Mouse (Mus musculus) kidney, embryonic 16.5 days (tissue): ENCODE results near the gene Rapgef3. TPM values are rescaled to one million over a fixed set of nuclear protein-coding genes. Genes with fewer than 3 reads are reported as not detected.

Source experiments
- ATAC-seq: fragments of 200-750 bp; cut with Nextera tagmentation; 2 replicates; pipeline ENCODE4 v1.8.0; 2017; ENCODE audit warnings: moderate TSS enrichment; ENCODE audit not compliant: low FRiP score, low TSS enrichment
- H3K27ac ChIP-seq: fragments of 300-500 bp; sonication (generic); 2 replicates; pipeline ENCODE4 v1.5.1; 2014; ENCODE audit warnings: low read length
- H3K27me3 ChIP-seq: fragments of 300-500 bp; sonication (generic); 2 replicates; pipeline ENCODE4 v1.6.1; 2014; ENCODE audit warnings: low read length, control low read depth, mixed read lengths; ENCODE audit not compliant: insufficient read depth
- H3K36me3 ChIP-seq: fragments of 300-500 bp; sonication (generic); 2 replicates; pipeline ENCODE4 v1.6.1; 2014; ENCODE audit warnings: low read length, control low read depth, mixed read lengths; ENCODE audit not compliant: insufficient read depth
- H3K4me1 ChIP-seq: fragments of 300-500 bp; sonication (generic); 2 replicates; pipeline ENCODE4 v1.6.1; 2014; ENCODE audit warnings: low read length, control low read depth, mixed read lengths; ENCODE audit not compliant: insufficient read depth
- H3K4me2 ChIP-seq: fragments of 300-500 bp; sonication (generic); replicated peaks from 2 replicates; pipeline ENCODE4 v1.6.1; 2014; ENCODE audit warnings: low read depth, low read length
- H3K4me3 ChIP-seq: fragments of 300-500 bp; sonication (generic); 2 replicates; pipeline ENCODE4 v1.5.1; 2014; ENCODE audit warnings: mild to moderate bottlenecking, low read length
- H3K9ac ChIP-seq: fragments of 300-500 bp; sonication (generic); replicated peaks from 2 replicates; pipeline ENCODE4 v1.6.1; 2014; ENCODE audit warnings: low read length
- H3K9me3 ChIP-seq: fragments of 300-500 bp; sonication (generic); 2 replicates; pipeline ENCODE4 v1.6.1; 2016; ENCODE audit warnings: low read length, control low read depth
- WGBS: fragments of 180-500 bp; shearing (Covaris S2); extraction: QIAGEN DNeasy Blood & Tissue Kit; methylation state at CpG from one replicate; pipeline ENCODE4 v1.1.7; 2014; 5-methylcytosine and 5-hydroxymethylcytosine counted together
- polyA plus RNA-seq: library from polyadenylated mRNA; unstranded; fragments of >200 nt; fragmentation: Nextera tagmentation; extraction: Ambion mirVana; gene quantifications from 2 replicates; pipeline ENCODE4 v1.2.1, GENCODE M21; 2015

The Rapgef3 gene
- polyA plus RNA-seq, 1 experiment from 2014 or later = 36.3 TPM

- Histone ChIP-seq H3K9me3 (no peaks in the 10 kb centered on the region), H3K4me2 (no peak overlapping the region), H3K4me1 (no peaks in the 10 kb centered on the region), H3K9ac (no peak overlapping the region), H3K36me3 (peaks cover 82% of the 10 kb centered on the region), H3K27me3 (no peaks in the 10 kb centered on the region), H3K4me3 (no peak overlapping the region), H3K27ac (no peak overlapping the region)
- no peak for ATAC-seq
- 94% methylated on average over 10 of the region's 10 CpGs for WGBS
Measured at GRCm38 (mm10) chr15:97795559-97796235, 27.9 kb upstream of the Rapgef3 start.

DNA sequence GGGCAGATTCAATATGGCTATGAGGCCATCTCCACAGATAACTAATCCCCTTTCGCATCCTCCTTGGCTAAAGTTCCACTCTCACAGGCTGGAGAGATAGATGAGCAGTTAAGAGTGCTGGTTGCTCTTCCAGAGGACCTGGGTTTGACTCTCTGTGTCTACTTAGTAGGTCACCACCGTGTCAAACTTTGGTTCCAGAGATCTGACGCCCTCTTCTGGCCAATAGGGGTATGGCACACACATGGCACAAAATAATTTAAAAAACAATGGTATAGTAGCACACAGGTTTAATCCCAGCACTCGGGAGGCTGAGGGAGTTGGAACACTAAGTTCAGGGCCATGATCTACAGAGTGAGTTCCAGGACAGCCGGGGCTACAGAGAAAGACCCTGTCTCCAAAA, 26.5 kb upstream of the Rapgef3 start:
- Histone ChIP-seq H3K36me3 (peaks cover 70% of the 10 kb centered on the region), H3K4me3 (no peak overlapping the region), H3K9me3 (no peaks in the 10 kb centered on the region), H3K27me3 (no peaks in the 10 kb centered on the region), H3K4me2 (no peak overlapping the region), H3K4me1 (no peaks in the 10 kb centered on the region), H3K9ac (no peak overlapping the region), H3K27ac (no peak overlapping the region)
- 72% methylated on average over 5 of the region's 5 CpGs for WGBS
- no peak for ATAC-seq

DNA sequence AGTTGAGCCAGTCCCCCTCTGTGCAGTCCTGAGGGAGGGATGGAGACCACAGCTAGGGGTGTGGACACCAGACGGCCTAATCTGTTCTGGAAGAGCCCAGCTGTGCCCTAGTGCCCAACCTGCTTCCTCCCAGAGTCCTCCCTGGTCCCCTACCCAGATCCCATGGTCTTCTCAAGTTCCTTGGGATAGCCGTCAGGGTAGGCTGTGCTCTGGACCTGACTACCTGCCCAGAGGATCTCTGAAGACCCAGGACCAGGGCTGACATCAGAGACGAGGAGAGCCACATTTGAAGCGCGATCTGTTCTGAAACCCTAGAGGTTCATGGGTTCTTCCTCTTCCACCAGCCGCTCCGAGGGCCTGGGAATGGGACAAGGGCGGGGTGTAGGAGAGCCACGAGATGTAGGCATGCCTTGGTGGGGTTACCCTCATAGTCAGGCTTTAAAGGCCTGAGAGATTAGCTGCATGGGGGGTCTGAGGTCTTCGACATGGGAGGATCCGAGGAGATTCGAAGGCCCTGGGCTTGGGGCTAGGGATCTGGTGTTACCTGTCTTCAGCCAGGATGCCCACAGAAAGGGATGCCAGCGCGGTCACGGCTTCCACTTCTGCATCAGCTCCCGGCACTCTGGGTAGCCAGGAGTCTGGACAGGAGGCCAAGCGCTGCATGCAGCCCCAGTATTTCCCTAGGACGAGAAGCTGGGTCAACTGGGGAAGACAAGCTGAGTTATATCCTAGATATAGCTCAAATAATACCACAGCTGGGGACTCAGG, 25.8 kb upstream of the Rapgef3 start:
- WGBS = 85% methylated on average over 18 of the region's 18 CpGs
- Histone ChIP-seq H3K9me3 (no peaks in the 10 kb centered on the region), H3K36me3 (peaks cover 65% of the 10 kb centered on the region), H3K27me3 (no peaks in the 10 kb centered on the region), H3K9ac (no peak overlapping the region), H3K4me3 (no peak overlapping the region), H3K27ac (no peak overlapping the region), H3K4me1 (0 out of 2 replicates have a peak, but pooled peaks cover 5% of the 10 kb centered on the region), H3K4me2 (no peak overlapping the region)
- ATAC-seq = no peak

- Histone ChIP-seq H3K4me3 (no peak overlapping the region), H3K4me2 (no peak overlapping the region), H3K4me1 (peaks cover 17% of the 10 kb centered on the region), H3K9ac (no peak overlapping the region), H3K27ac (no peak overlapping the region), H3K36me3 (peaks cover 49% of the 10 kb centered on the region), H3K9me3 (no peaks in the 10 kb centered on the region), H3K27me3 (no peaks in the 10 kb centered on the region)
- ATAC-seq = no peak
- 88% methylated on average over 11 of the region's 11 CpGs for WGBS
Measured at GRCm38 (mm10) chr15:97791126-97791700, 23.4 kb upstream of the Rapgef3 start.

GRCm38 (mm10) chr15:97789761-97790505, 22.2 kb upstream of the Rapgef3 start:
- no peak for ATAC-seq
- H3K4me2 ChIP-seq = no peak overlapping the region
- peaks cover 36% of the 10 kb centered on the region for H3K36me3 ChIP-seq
- H3K9me3 ChIP-seq = no peaks in the 10 kb centered on the region
- no peak overlapping the region for H3K4me3 ChIP-seq
- H3K9ac ChIP-seq = no peak overlapping the region
- no peak overlapping the region for H3K27ac ChIP-seq
- WGBS = 58% methylated on average over 20 of the region's 20 CpGs
- peaks cover 27% of the 10 kb centered on the region for H3K4me1 ChIP-seq
- no peaks in the 10 kb centered on the region for H3K27me3 ChIP-seq

- WGBS = 48% methylated on average over 6 of the region's 6 CpGs
- Histone ChIP-seq H3K9me3 (no peaks in the 10 kb centered on the region), H3K9ac (no peak overlapping the region), H3K4me3 (no peak overlapping the region), H3K27ac (peak overlapping the region; percentile 8; the same call in 1 of the 2 replicates), H3K36me3 (peaks cover 25% of the 10 kb centered on the region), H3K4me1 (peaks cover 28% of the 10 kb centered on the region), H3K4me2 (no peak overlapping the region), H3K27me3 (no peaks in the 10 kb centered on the region)
- no peak for ATAC-seq
Measured at GRCm38 (mm10) chr15:97788821-97789220, 21.0 kb upstream of the Rapgef3 start.

GRCm38 (mm10) chr15:97787799-97788667, 20.3 kb upstream of the Rapgef3 start:
- H3K27ac ChIP-seq = no peak overlapping the region
- 74% methylated on average over 19 of the region's 19 CpGs for WGBS

DNA sequence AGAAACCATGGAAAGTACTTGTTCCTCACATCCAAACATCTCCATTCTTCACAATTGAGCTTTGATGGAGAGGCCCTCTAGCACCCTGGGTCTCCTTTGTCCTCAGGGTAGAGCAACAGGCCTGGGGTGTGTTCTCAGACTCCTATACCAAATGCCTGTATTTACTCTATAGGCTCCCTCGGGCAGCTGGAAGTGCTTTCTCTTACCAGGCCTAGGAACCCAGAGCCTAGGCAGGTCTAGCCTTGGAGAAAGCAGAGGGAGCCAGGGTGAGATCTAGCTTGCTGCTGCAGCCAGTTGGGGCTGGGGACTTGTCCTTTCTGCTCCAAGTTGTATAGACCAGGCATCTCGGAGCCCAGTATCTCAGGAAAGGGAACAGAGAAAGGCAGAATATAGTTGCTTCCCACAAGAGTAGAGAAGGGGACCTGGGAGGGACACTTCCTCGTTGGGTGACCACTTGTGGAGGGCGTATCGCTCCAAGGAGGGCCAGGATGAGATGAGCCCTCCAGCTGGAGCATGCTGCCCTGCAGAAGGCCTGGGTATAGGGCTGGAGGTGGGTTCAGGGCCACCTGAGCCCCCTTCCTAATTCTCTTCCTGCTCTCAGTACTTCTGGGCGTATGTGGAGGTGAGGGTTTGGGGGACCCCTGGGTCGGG, 19.5 kb upstream of the Rapgef3 start:
- no peaks in the 10 kb centered on the region for H3K9me3 ChIP-seq
- no peak overlapping the region for H3K9ac ChIP-seq
- WGBS = 87% methylated on average over 7 of the region's 7 CpGs
- no peaks in the 10 kb centered on the region for H3K27me3 ChIP-seq
- no peak overlapping the region for H3K27ac ChIP-seq
- H3K4me1 ChIP-seq = peaks cover 38% of the 10 kb centered on the region
- H3K4me2 ChIP-seq = no peak overlapping the region
- no peak overlapping the region for H3K4me3 ChIP-seq
- H3K36me3 ChIP-seq = peaks cover 13% of the 10 kb centered on the region
- ATAC-seq = no peak

More at GRCm38 (mm10) chr15:97787799-97788667, 20.3 kb upstream of the Rapgef3 start:
- peaks cover 30% of the 10 kb centered on the region for H3K4me1 ChIP-seq
- H3K36me3 ChIP-seq = peaks cover 17% of the 10 kb centered on the region
- H3K4me3 ChIP-seq = no peak overlapping the region
- no peak overlapping the region for H3K4me2 ChIP-seq
- H3K9me3 ChIP-seq = no peaks in the 10 kb centered on the region
- no peaks in the 10 kb centered on the region for H3K27me3 ChIP-seq
- H3K9ac ChIP-seq = no peak overlapping the region
- ATAC-seq = no peak
